Mouse (Mus musculus) adrenal gland, adult (tissue): ENCODE data around the gene Gmnn.
A peak's percentile ranks its signal among the peaks of the same experiment; 100 is the strongest.

ENCODE experiments used
- DNase-seq, 2 experiments: peaks; one replicate each; pipeline ENCODE4 v3.0.0; 2022 to 2023; ENCODE audit warnings: low spot score in 1 of 2; ENCODE audit not compliant: inconsistent age in 2 of 2

The Gmnn gene

DNA sequence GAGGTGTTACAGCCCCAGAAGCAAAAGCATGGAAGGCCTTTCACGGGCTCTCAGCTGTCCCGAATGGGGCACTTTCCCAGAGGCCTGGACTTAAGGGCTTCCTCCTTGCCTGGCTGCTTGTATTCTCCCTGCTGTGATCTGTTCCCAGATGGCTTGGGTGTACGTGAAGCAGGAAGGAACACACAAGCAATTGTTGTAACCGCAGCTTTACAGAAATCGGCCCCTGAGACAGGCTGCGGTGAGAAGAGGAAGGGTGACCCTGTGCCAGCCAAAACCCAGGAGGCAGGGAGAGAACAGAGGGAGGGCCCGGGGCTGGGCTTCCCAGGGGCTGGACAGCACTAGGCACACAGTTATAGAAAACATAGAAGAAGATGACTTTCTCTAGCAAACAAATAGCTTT is 50.8 kb downstream of the Gmnn start:
- no peak for DNase-seq

DNA sequence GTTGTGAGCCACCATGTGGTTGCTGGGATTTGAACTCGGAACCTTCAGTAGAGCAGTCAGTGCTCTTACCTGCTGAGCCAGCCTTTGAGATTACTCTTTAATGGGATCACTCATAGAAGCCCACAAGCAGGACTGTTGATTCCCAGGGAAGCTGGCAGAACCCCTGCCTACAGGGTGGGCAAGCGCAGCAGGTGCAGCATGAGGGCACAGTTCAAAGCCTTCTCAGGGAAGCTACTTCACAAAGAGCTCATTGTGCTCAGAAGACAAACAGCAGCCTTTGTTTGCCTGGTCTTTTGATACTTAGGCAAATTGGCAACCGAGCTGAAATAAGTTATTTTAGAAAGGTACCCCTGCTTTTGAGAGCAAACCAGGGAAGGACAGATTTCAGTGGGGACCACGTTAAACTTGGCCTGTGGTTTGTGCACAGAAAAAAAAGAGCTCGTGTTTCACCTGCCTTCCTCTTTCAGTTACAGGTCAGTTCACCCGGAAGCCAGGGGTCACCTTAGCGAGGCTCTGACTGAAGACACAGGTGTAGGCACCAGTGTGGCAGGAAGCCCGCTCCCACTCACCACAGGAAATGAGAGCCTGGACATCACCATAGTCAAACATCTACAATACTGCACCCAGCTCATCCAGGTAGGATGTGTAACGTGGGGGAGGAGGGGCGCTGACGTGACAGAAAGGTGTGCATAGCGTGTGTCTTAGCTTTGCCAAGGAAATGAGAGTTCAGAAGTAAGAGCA is 51.9 kb downstream of the Gmnn start:
- no peak for DNase-seq

DNA sequence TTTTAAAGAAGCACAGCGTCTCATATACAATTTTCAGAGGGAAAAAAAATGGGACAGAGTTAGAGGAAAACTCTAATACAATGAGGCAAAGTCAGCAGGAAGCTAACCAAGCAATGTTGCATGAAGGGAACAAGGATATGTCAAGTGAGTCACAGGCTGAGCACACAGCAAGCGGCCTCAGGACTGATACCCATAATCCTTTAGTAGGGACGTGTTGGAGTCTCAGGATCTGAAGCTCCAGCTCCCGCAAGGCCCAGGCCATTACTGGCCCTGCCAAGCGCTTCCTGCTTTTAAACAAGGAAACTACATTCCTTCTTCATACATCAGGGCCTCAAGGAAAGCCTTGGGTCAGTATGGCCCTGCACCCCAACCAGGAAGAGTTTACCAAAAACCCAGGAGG is 59.6 kb downstream of the Gmnn start:
- peak in 1 of 2 experiments; percentile 42 for DNase-seq
